Mouse (Mus musculus) kidney, adult 2 months (tissue): ENCODE measurements around the gene Tsga10ip.

Experiments used
- CTCF ChIP-seq: fragments of 200-500 bp; conservative IDR thresholded peaks from 2 replicates; pipeline ENCODE4 v1.5.1; 2011; ENCODE audit warnings: low read depth, mild to moderate bottlenecking, control low read depth, low read length, moderate library complexity, mixed read lengths; ENCODE audit not compliant: insufficient read depth, insufficient read length
- POLR2A ChIP-seq: fragments of 200-500 bp; IDR thresholded peaks from one replicate; pipeline ENCODE4 v1.6.1; 2011; ENCODE audit warnings: low read depth, low read length, control low read depth

GRCm38 (mm10) chr19:5364124-5364523, 38.2 kb downstream of the Tsga10ip start:
- TF ChIP-seq CTCF (no peak), POLR2A (no peak)
